Mouse (Mus musculus): ENCODE measurements around the gene Ugt1a8. TPM values are rescaled to one million over a fixed set of nuclear protein-coding genes. Genes with fewer than 3 reads are reported as not detected.
"Not testable (repeated sequence)": the region's sequence is repeated elsewhere in the genome, so short reads cannot be mapped to it uniquely, and the experiment has no call there.

The Ugt1a8 gene
- polyA plus RNA-seq, 1 experiment from 2014 or later, result not detected

- Histone ChIP-seq H3K9ac (no peak overlapping the region), H3K9me3 (replicated peaks) (no peaks in the 10 kb centered on the region), H3K36me3 (no peaks in the 10 kb centered on the region), H3K4me3 (replicated peaks) (no peak overlapping the region), H3K4me2 (replicated peaks) (no peak overlapping the region), H3K27me3 (no peaks in the 10 kb centered on the region), H3K27ac (replicated peaks) (no peak overlapping the region), H3K4me1 (peaks cover 12% of the 10 kb centered on the region)
- 96% methylated on average over 1 of the region's 1 CpGs for WGBS
- no peak for ATAC-seq (ENCODE audit: insufficient number of reproducible peaks, low FRiP score, low TSS enrichment, low read depth)
Observed at GRCm38 (mm10) chr1:88138145-88138544, 50.5 kb downstream of the Ugt1a8 start.

GRCm38 (mm10) chr1:88140492-88140891 lies 52.9 kb downstream of the Ugt1a8 start:
- not testable (repeated sequence) for H3K4me2 ChIP-seq (replicated peaks); H3K4me1 ChIP-seq; ATAC-seq (ENCODE audit: insufficient number of reproducible peaks, low FRiP score, low TSS enrichment, low read depth); H3K36me3 ChIP-seq; H3K27ac ChIP-seq (replicated peaks); H3K27me3 ChIP-seq; H3K4me3 ChIP-seq (replicated peaks); H3K9ac ChIP-seq; H3K9me3 ChIP-seq (replicated peaks)
- 53% methylated on average over 1 of the region's 1 CpGs for WGBS

- not testable (repeated sequence) for H3K4me3 ChIP-seq (replicated peaks); H3K27ac ChIP-seq (replicated peaks); H3K27me3 ChIP-seq; H3K4me1 ChIP-seq; H3K4me2 ChIP-seq (replicated peaks); ATAC-seq (ENCODE audit: insufficient number of reproducible peaks, low FRiP score, low TSS enrichment, low read depth); H3K36me3 ChIP-seq; H3K9me3 ChIP-seq (replicated peaks); H3K9ac ChIP-seq
- WGBS, result 2% methylated on average over 5 of the region's 5 CpGs
Observed at GRCm38 (mm10) chr1:88143966-88144675, 56.5 kb downstream of the Ugt1a8 start.

GRCm38 (mm10) chr1:88145278-88145677 lies 57.7 kb downstream of the Ugt1a8 start:
- 53% methylated on average over 2 of the region's 2 CpGs for WGBS
- not testable (repeated sequence) for H3K27me3 ChIP-seq; H3K4me1 ChIP-seq; H3K27ac ChIP-seq (replicated peaks); H3K4me2 ChIP-seq (replicated peaks); H3K4me3 ChIP-seq (replicated peaks); H3K9ac ChIP-seq; ATAC-seq (ENCODE audit: insufficient number of reproducible peaks, low FRiP score, low TSS enrichment, low read depth); H3K9me3 ChIP-seq (replicated peaks); H3K36me3 ChIP-seq

- not testable (repeated sequence) for H3K36me3 ChIP-seq; H3K27me3 ChIP-seq; H3K9me3 ChIP-seq (replicated peaks); H3K4me2 ChIP-seq (replicated peaks); H3K27ac ChIP-seq (replicated peaks); H3K9ac ChIP-seq; H3K4me1 ChIP-seq; H3K4me3 ChIP-seq (replicated peaks); ATAC-seq (ENCODE audit: insufficient number of reproducible peaks, low FRiP score, low TSS enrichment, low read depth)
- 63% methylated on average over 2 of the region's 2 CpGs for WGBS
Observed at GRCm38 (mm10) chr1:88150133-88150532, 62.5 kb downstream of the Ugt1a8 start.

- Histone ChIP-seq H3K9me3 (replicated peaks) (no peaks in the 10 kb centered on the region), H3K9ac (no peak overlapping the region), H3K27me3 (no peaks in the 10 kb centered on the region), H3K36me3 (no peaks in the 10 kb centered on the region), H3K4me3 (replicated peaks) (no peak overlapping the region), H3K4me2 (replicated peaks) (no peak overlapping the region), H3K27ac (replicated peaks) (no peak overlapping the region), H3K4me1 (no peaks in the 10 kb centered on the region)
- no peak for ATAC-seq (ENCODE audit: insufficient number of reproducible peaks, low FRiP score, low TSS enrichment, low read depth)
- 66% methylated on average over 2 of the region's 2 CpGs for WGBS
Observed at GRCm38 (mm10) chr1:88158430-88158829, 70.8 kb downstream of the Ugt1a8 start.

GRCm38 (mm10) chr1:88165711-88166110 lies 78.1 kb downstream of the Ugt1a8 start, which contains the start of gene Ugt1a5:
TSS of gene Ugt1a5 (plus strand) at chr1:88166012.
- no peak within 1 kb of the TSS for H3K4me3 ChIP-seq (replicated peaks)
- H3K9me3 ChIP-seq (replicated peaks), result no peaks in the 10 kb centered on the region
- H3K27me3 ChIP-seq, result no peaks in the 10 kb centered on the region
- H3K36me3 ChIP-seq, result no peaks in the 10 kb centered on the region
- no peak within 1 kb of the TSS for H3K9ac ChIP-seq
- no peaks in the 10 kb centered on the region for H3K4me1 ChIP-seq
- H3K27ac ChIP-seq (replicated peaks), result no peak within 1 kb of the TSS
- ATAC-seq (ENCODE audit: insufficient number of reproducible peaks, low FRiP score, low TSS enrichment, low read depth), result no peak
- 75% methylated on average over 5 of the region's 5 CpGs for WGBS
- no peak within 1 kb of the TSS for H3K4me2 ChIP-seq (replicated peaks)

GRCm38 (mm10) chr1:88172190-88172589 lies 84.6 kb downstream of the Ugt1a8 start:
- H3K4me1 ChIP-seq; H3K4me2 ChIP-seq (replicated peaks); H3K27ac ChIP-seq (replicated peaks); H3K9ac ChIP-seq; H3K9me3 ChIP-seq (replicated peaks); ATAC-seq (ENCODE audit: insufficient number of reproducible peaks, low FRiP score, low TSS enrichment, low read depth); H3K36me3 ChIP-seq; H3K27me3 ChIP-seq; H3K4me3 ChIP-seq (replicated peaks): not testable (repeated sequence)
- WGBS, result 77% methylated on average over 7 of the region's 7 CpGs

GRCm38 (mm10) chr1:88179657-88180056 lies 92.0 kb downstream of the Ugt1a8 start:
- H3K4me2 ChIP-seq (replicated peaks), result no peak overlapping the region
- 92% methylated on average over 1 of the region's 1 CpGs for WGBS
- ATAC-seq (ENCODE audit: insufficient number of reproducible peaks, low FRiP score, low TSS enrichment, low read depth), result no peak

GRCm38 (mm10) chr1:88186325-88186935 lies 98.8 kb downstream of the Ugt1a8 start:
- no peak for ATAC-seq (ENCODE audit: insufficient number of reproducible peaks, low FRiP score, low TSS enrichment, low read depth)
- Histone ChIP-seq H3K27ac (replicated peaks) (no peak overlapping the region), H3K4me1 (no peaks in the 10 kb centered on the region), H3K4me3 (replicated peaks) (no peak overlapping the region), H3K27me3 (no peaks in the 10 kb centered on the region), H3K9ac (no peak overlapping the region), H3K36me3 (no peaks in the 10 kb centered on the region), H3K9me3 (replicated peaks) (no peaks in the 10 kb centered on the region), H3K4me2 (replicated peaks) (no peak overlapping the region)
- 85% methylated on average over 5 of the region's 5 CpGs for WGBS

More at GRCm38 (mm10) chr1:88179657-88180056, 92.0 kb downstream of the Ugt1a8 start:
- Histone ChIP-seq H3K27ac (replicated peaks) (no peak overlapping the region), H3K36me3 (no peaks in the 10 kb centered on the region), H3K4me3 (replicated peaks) (no peak overlapping the region), H3K9ac (no peak overlapping the region), H3K9me3 (replicated peaks) (peaks cover 15% of the 10 kb centered on the region), H3K27me3 (no peaks in the 10 kb centered on the region), H3K4me1 (no peaks in the 10 kb centered on the region)

- 61% methylated on average over 3 of the region's 3 CpGs for WGBS
- no peak for ATAC-seq (ENCODE audit: insufficient number of reproducible peaks, low FRiP score, low TSS enrichment, low read depth)
- no peak overlapping the region for H3K4me3 ChIP-seq (replicated peaks)
- H3K27me3 ChIP-seq, result no peaks in the 10 kb centered on the region
- H3K4me2 ChIP-seq (replicated peaks), result no peak overlapping the region
- H3K9ac ChIP-seq, result no peak overlapping the region
- no peaks in the 10 kb centered on the region for H3K9me3 ChIP-seq (replicated peaks)
- H3K27ac ChIP-seq (replicated peaks), result no peak overlapping the region
- H3K36me3 ChIP-seq, result no peaks in the 10 kb centered on the region
- H3K4me1 ChIP-seq, result no peaks in the 10 kb centered on the region
Observed at GRCm38 (mm10) chr1:88192136-88192535, 104.5 kb downstream of the Ugt1a8 start.

- Histone ChIP-seq H3K27me3 (no peaks in the 10 kb centered on the region), H3K9me3 (replicated peaks) (no peaks in the 10 kb centered on the region), H3K36me3 (no peaks in the 10 kb centered on the region), H3K4me3 (replicated peaks) (no peak overlapping the region), H3K27ac (replicated peaks) (no peak overlapping the region), H3K4me1 (no peaks in the 10 kb centered on the region), H3K9ac (no peak overlapping the region), H3K4me2 (replicated peaks) (no peak overlapping the region)
- WGBS, result 90% methylated on average over 1 of the region's 1 CpGs
- ATAC-seq (ENCODE audit: insufficient number of reproducible peaks, low FRiP score, low TSS enrichment, low read depth), result no peak
Observed at GRCm38 (mm10) chr1:88195687-88196086, 108.1 kb downstream of the Ugt1a8 start.
